Mouse (Mus musculus): Measurements from ENCODE around the gene Fam151b. TPM values are rescaled to one million over a fixed set of nuclear protein-coding genes. Genes with fewer than 3 reads are reported as not detected.

The Fam151b gene
- 2.6 and 3.2 TPM in 2 replicates for polyA plus RNA-seq (2012; rRNA removed)

DNA sequence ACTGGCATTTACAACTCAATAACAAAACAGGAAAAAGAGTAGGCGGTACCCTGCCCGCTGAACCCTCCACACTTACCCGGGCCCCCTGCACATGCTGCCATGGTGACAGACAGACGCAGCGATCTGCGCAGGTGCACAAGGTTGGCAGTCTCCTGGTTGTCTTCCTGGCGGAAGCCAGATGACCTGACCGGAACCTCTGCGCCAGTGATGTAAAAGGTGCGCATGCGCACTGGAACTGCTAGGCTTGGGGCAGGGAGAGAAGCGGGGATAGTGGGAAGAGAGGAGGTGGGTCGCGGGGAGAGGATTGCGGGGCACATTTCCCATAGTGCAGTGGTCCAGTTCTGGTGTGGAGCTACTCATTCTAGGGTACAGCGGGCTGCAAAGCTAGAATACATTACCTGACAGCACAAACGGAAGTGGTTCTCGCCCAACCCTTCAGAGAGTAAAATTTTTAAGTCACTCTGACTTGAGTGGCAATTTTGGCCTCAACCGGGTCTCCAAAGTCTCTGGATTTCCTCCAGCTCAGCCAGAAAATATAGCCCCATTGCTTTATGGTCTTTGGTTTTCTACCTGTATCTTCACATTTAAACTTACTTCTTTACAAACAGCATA lies at the start of gene Fam151b:
Gene Fam151b (minus strand): TSS at position 164 of the 612 bp plus-strand sequence.

DNA sequence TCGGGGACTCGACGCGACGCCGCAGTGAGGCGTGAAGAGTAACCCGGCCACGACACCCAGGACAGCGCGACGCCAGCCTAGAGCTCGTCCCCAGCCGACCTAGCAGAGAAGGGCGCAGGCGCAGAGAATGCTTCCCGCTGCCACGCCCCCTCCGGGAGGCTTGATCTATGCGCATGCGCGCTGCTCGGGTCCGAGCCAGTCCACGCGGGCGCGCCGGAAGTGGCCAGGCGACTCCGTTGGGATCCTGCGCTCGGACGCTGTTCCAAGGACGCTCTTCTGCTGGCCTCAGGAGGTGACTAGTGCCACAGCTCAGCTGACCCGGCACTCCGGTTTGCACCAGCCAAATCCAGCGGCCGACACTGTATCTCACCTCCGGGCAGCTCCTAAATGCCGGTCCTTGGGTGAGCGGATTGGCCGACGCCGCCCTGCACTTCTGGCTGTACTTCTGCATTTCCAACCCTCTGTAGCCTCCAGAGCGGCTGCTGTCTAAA lies 47.0 kb upstream of the Fam151b start, which contains the start of gene Zfyve16:
Gene Zfyve16 (minus strand): TSS at position 148 of the 491 bp plus-strand sequence.

DNA sequence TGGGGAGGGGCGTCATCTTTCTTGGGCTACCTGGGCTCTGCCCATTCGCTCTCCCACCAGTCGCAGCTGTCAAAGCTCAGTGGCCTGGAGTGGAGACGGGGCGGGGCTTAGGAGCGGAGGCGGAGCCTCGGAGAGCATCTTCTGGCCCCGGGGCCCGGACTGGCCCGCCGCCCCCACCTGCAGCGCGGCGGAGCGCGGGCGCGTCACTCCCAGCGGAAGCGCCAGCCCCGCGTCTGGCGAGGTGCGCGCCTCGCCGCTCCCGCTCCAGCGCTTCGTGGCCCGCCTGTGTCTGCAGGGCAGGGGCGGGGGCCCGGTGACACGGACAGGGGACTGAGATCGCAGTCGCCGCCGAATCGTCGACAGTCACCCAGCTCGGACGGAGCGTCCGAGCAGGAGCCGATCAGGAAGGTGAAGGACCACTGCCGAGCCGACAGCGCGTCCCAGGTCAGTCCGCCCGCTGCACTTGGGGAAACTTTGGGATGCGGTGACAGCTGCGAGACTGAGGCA lies 58.0 kb downstream of the Fam151b start, which contains the start of gene Ankrd34b:
Gene Ankrd34b (plus strand): TSS at position 139 of the 507 bp plus-strand sequence.

Other genes with a start within 250 kb of the Fam151b start
- gene Gm20379, start 178.0 kb downstream of the Fam151b start, polyA plus RNA-seq (2012; rRNA removed) = not detected in 2 replicates
- 13.8 and 19.6 TPM in 2 replicates for gene Dhfr, start 129.3 kb downstream of the Fam151b start, polyA plus RNA-seq (2012; rRNA removed)
- 32.8 and 37.8 TPM in 2 replicates for gene Msh3, start 129.0 kb downstream of the Fam151b start, polyA plus RNA-seq (2012; rRNA removed)
- 0.16 and 0.20 TPM in 2 replicates for gene Ankrd34b, start 58.1 kb downstream of the Fam151b start, polyA plus RNA-seq (2012; rRNA removed)
- 11.1 and 16.8 TPM in 2 replicates for gene Zfyve16, start 46.9 kb upstream of the Fam151b start, polyA plus RNA-seq (2012; rRNA removed)
- not detected in 2 replicates for gene Spz1, start 92.2 kb upstream of the Fam151b start, polyA plus RNA-seq (2012; rRNA removed)
- gene Serinc5, start 127.1 kb upstream of the Fam151b start, polyA plus RNA-seq (2012; rRNA removed) = 14.4 and 17.9 TPM in 2 replicates

Measured in central nervous system, embryonic 11.5 days (tissue).